Mouse (Mus musculus): ENCODE measurements around the gene Etfrf1.

Etfrf1 gene

DNA sequence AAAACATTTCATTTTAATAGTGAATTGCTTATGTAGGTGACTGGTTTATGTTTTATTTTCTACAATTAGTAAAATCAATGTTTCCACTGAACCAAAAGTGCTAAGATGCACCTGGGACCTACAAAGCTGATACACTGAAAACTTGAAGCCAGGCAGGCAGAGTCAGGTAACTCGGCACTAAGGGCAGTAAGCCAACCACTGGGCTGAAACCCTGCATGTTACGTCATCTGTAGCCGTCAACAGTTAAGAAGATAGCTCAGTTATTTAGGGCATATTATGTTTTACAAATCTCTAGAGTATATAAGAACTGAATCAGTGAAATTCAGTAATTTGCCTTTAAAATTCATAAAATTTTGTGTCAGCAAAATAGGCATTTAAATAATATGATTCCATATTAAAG lies 15.4 kb downstream of the Etfrf1 start:
- no peak for DNase-seq (ENCODE audit: low spot score)

DNA sequence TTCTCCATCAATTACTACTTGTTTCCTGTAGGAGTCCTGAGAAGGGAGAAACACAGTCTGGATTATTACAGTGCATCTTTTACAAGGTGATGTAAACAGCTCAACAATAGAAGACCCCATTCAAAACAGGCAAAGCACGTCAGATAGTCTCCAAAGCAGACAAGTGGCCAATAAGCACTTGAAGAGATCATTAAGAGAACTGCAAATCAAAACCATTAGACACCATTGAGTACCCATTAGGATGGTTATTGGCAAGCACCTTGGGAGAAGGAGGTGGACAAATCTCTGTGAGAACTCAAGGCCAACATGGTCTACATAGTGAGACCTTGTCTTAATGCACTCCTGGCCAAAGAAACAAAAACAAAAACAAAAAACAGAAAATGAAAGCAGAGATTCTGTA lies 23.5 kb downstream of the Etfrf1 start:
- no peak for DNase-seq (ENCODE audit: low spot score)

DNA sequence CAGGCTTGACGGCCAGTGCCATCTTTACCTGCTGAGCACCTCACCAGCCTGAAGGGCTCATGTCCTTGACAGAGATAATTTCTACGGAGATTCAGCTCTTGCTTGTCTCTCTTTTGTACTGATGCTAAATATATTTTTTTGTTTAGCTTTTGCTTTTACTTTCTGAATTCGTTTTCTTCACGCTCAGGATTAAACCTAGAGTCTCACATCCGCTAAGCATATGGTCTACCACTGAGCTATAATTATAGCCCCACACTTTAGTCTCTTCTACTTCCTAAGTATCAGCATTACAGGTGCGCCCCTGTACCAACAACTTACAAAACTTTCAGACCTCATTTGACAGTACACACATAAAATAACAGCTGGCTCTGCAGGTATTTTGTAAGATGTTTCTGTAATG lies 24.4 kb downstream of the Etfrf1 start:
- DNase-seq (ENCODE audit: low spot score): no peak

DNA sequence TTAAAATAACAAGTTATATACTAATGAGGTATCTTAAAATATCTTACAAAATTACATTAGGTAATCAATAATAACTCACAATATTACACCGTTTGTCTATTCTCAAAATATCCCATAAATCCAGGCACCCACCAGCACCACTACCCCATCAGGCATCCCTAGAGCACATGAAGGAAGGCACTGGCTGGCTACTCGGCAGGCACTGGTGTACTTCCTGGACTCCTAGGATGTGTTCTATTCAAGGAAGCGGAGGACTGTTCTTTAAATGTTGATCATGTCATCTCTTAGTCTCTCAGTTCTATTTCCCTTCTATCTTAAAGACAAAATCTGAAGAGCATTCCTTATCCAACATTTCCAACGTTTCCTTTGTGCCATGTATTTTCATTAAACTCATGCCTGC lies 26.2 kb downstream of the Etfrf1 start:
- no peak for DNase-seq (ENCODE audit: low spot score)

DNA sequence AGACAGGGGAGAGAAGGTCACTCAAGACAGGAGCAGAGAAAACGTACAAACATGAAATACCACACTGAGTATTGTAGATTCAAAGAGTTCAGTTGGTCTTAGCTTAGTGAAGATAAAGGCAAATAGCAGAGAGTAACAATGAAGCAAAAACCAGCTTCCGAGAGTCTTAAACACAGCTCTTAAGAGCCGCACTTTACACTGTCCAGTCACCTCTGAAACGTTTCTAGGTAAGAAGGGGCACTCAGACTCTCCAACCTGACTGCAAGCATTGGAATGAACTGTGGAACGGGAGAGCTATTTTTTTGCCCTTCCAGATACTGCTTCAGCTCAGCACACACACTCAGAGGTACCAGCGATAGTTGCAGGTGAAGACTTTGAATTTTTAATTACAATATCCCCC lies 29.4 kb downstream of the Etfrf1 start:
- DNase-seq (ENCODE audit: low spot score): no peak

DNA sequence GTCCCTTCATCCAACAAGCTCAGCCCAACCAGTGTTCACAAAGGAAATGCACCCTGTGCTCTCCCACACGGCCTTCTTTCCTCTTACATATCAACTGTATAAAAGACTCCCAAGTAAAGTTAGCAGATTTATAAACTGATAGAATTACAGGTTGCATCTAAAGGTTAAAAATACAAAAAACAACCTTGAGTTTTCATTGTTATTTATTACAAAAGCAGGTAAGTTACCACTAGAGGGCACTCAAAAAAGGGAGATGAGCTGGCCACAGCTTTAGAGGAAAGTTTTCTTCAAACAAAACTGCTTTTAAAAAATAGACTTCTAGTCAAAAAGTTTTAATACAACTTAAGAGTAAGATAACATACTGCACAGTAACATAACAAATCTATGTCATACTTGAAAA lies 31.6 kb downstream of the Etfrf1 start:
- DNase-seq (ENCODE audit: low spot score): peak; percentile 52

DNA sequence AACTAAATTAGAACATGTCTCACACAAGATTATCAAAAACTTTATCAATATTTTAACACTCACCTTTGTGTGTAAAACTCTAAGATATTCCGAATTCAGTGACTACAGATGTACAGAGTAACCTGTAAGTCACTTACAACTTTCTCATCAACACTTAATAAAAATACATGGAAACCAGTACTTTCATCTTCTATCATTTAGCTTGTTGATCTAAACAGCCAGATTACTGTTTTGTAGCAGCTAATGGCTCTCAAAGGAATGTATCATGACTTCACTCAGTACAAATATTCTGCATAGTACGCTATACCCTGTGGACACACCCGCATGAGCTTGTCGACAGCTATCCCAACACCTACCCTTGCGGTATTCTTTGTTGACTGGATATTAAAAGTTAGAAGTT lies 35.9 kb downstream of the Etfrf1 start:
- no peak for DNase-seq (ENCODE audit: low spot score)

DNA sequence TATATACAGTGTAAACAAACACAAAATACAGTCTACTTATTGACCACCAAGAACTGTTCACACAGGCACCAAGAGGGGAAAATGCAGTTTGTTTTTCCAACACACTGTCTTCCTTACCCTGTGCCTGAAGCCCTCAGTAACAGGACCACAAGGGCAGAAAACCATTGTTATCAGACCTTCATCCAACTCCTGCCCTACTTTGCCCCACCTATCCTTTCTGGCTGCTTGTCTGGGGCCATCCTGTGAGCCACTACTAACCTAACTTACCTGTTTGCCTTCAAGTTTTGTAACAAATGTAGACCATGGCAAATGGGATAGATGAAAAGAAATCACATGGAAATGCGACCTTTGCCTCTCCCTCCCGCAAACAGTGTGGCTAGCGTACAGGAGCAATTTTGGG lies 37.0 kb downstream of the Etfrf1 start:
- no peak for DNase-seq (ENCODE audit: low spot score)

DNA sequence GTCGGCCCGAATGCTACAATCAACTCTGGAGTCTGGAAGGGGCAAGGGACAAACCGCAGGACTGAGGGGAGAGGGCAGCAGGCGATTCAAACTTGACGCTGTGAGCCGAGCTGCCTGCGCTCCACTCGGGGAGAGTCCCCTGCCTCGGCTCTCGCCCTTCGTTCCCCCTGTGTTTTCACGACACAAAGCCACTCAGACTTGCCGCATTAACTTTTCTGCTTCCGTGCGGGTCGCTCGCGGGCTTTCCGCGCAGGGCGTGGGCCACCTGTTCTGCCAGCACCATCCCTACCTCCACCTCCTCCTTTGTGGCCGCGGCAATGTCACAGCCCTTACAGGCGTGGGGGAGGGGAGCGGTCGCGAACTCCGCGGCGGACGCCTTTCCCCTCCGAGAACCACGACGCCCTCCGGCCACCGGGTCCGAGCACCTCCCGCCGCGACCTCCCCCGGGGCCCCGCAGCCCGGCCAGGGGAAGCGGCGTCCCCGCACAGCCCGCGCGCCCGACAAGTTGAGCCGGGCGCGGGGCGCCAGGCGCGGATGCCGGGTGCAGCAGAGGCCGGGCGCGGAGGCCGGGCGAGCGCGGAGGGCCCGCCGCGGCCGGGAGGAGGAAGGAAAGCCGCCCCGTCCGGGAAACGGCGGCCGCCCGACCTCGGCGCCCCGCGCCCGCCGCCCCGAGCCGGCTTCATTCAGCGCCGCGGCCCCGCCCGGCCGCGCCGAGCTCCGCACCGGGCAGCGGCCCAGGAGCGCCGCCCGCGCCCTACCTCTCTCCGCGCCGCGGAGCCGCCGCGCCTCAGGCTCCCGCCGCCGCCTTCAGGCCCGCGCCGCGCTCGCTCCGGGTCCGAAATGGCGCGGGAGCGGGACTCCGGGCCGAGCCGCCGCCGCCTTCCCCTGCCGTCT lies 38.6 kb downstream of the Etfrf1 start:
- DNase-seq (ENCODE audit: low spot score): peak; percentile 59

DNA sequence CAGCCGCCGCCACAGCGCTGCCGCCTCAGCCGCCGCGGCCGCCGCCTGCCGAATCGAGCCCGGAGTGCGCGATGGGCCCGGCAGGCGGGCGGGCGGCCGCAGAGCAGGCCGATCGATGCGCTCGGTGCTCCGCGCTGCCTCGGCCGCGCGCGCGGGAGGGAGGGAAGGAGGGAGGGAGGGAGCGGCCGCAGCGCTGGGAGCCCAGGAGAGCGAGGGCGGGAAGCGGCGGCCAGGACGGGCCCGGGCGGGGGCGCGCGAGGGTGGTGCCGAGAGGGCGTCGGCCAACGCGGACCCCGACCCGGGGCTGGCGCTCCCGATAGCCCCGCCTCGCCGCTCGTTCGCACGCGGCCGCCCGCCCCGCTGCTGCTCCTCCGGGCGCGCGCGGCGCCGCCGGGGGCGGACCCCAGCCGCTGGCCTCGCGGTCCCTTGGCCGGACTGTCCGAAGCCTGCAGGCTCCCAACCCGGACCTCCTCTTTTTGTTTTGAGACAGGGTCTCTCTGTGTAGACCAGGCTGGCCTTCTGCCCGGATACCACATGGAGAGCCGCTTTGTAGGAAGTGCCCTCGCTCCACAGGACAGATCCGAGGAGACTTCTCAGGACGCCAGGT lies 39.4 kb downstream of the Etfrf1 start, which contains the start of gene Kras:
Gene Kras (minus strand): TSS at position 55 of the 607 bp plus-strand sequence.
- peak; percentile 96 for DNase-seq (ENCODE audit: low spot score)

DNA sequence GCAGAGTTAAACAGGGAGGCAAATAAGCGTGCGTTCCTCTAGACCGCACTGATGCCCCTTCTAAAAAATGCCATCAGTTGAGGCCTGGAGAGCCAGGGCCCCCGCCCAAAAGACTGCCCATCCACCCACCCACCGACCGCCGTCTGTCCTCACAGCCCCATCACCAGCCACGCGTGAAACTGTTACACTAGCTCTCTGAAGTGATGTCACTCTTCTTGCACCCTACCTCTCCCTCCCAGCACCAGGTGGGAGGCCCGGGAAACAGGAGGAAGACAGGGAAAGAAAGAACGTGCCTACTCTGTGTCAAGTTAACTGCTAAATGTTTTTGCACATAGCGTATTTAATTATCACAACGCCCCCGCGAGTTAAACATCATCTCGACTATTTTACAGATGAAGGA lies 39.9 kb downstream of the Etfrf1 start:
- DNase-seq (ENCODE audit: low spot score): no peak

DNA sequence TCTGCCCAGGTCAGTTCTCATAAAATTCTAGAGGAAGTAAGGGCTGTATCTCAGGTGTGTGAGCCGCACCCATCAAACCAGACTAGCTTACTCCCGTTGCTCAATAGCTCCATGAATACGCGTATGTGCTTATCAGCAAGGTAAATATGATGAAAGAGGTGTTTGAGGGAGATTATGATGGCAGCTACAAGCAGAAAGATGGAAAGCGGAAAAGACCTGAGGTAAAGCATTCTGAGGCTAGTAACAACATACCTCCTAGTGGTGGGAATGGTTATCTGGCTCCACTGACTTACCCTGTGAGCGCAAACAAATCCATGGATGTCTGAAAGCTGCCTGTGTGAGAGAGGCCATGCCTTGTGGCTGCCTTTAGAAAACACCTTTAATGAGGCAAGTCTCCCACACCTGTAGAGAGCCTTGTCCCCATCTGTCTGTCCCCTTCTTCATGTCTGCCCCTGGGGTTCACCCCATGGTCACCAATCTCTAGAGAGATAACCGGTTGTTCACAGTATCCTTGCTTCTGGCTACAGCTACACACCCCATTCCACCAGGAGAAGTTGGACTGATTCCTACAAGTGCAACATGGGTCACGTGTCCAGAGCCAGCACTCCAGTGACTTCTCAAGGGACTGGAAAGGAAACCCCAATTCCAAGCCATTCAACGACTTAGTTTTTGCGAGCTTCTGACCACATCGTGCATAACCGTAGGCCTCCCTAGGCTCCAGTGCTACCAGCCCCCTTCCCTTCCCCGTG lies 45.2 kb downstream of the Etfrf1 start:
- no peak for DNase-seq (ENCODE audit: low spot score)

DNA sequence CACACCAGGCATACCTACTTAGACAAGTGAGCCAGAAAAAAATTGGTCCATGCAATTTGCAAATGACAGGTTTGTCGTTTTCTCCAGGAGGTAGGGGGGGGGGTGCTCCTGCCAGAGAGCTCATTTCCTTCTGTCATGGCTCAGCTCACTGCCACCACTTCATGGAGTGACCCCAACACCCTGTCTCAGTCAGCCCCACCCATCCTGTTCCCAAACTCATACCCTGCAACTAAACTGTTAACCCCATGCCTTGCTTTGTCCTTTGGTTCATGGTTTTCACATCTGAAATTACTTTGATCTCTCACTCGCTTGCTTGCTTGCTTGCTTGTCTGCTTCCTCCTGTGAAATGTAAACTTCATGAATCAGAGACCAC lies 45.8 kb downstream of the Etfrf1 start:
- no peak for DNase-seq (ENCODE audit: low spot score)

DNA sequence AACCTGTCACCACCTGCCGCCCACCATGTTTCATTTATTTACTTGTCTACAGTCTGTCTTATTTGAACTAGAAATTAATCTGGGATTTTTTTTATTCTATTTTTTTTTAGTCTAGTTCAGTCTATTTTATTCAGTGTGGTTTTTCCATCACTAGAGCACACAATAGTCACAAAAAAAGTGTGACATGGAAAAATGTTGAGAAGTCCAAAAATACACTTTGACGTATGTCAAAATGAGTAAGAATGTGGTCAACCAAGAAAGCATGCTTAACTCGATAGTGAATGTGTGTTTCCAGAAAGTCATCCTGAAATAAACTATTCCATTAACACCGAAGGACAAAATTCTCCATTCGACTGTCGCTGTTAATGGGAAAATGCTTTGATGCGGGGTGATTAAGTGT lies 51.4 kb downstream of the Etfrf1 start:
- DNase-seq (ENCODE audit: low spot score): no peak
